Mouse (Mus musculus) 3T3-L1 (cell line): Measurements from ENCODE around the gene Glipr2.

Source experiments
- DNase-seq: peaks from one replicate; pipeline ENCODE4 v3.0.0-alpha.2; 2015; ENCODE audit warnings: low read depth, low spot score

Gene Glipr2

DNA sequence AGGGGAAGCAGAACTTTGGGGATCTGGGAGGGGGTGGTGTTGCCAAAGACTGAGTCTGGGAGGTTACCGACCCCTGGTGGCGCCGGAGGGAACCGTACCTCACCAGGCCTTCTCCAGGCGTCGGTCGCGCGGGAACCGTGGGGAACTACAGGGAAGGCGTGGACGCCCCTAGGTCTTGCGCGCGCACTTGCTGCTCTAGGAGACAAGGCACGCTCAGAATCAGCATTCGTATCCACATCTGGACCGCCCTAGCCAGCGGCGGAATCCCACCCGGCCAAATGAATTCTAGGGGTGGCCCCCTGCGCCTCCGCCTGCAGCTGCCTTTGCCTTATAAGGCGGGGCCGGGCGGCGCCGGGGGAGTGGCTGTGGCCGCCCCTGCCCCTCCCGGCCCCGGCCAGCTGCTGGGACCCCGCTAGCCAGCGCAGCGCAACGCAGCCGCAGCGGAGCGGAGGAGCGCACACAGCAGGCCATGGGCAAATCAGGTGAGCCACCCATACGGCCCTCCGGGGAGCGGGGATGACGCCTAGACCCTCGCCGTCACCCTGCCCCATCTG is at the start of gene Glipr2:
Glipr2 (plus strand) TSS at position 110 of the 554 bp plus-strand sequence.
- peak; percentile 96 for DNase-seq

DNA sequence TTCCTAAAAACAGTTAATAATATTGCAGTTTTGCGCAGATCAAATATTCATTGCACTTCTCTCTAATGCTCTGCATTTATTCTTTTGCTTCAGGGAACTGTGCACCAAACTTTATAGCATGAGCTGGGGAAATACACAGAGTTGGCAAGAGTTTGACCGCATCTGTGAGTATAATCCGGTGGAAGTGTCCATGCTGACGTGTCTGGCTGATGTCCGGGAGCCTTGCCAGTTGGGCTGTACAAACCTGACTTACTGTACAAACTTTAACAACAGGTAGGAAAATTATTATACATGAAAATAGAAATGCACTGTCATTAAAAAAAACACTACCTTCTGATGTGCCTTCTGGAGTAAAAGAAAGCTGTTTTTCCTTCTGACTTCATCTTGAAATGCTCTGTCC is 39.0 kb upstream of the Glipr2 start:
- DNase-seq = no peak

- no peak for DNase-seq
Measured at GRCm38 (mm10) chr4:43920602-43921001, 36.6 kb upstream of the Glipr2 start.

- DNase-seq = no peak
Measured at GRCm38 (mm10) chr4:43925125-43925524, 32.1 kb upstream of the Glipr2 start.

- DNase-seq = peak; percentile 93
Measured at GRCm38 (mm10) chr4:43925779-43926178, 31.4 kb upstream of the Glipr2 start.

DNA sequence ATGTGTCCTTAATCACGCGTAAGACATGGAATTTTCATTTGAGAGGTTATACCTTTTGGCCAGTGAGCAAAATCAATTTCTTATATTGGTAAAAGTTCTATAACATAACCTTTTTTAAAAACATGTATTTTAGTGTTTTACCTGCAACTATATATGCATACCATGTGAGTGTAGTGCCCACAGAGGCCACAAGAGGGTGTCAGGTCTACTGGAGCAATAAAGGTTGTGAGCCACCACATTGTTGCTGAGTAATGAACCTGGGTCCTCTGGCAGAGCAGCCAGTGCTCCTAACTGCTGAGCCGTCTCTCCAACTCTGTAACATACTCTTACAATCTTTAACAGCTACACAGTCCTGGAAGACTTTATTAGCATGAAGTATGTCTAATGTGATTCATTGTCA is 29.4 kb upstream of the Glipr2 start:
- DNase-seq = peak; percentile 38

DNA sequence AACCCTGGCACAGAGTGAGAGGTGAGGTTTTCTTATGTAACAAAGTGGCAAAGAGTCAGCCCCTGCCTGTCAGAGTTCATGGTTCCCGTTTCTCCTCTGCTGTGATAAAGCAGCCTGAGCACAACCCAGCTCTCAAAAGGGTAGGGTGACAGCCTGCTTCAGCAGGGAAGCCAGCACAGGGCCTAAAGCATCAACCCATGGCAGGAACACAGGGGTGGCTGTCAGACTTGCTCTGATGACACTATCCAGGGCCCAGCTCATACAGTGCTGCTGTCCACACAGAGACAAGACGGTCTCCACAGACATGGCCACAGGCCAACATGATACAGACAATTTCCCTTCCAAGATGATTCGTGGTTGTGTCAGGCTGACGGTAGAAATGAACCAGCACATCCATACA is 25.3 kb upstream of the Glipr2 start:
- DNase-seq = peak; percentile 66

DNA sequence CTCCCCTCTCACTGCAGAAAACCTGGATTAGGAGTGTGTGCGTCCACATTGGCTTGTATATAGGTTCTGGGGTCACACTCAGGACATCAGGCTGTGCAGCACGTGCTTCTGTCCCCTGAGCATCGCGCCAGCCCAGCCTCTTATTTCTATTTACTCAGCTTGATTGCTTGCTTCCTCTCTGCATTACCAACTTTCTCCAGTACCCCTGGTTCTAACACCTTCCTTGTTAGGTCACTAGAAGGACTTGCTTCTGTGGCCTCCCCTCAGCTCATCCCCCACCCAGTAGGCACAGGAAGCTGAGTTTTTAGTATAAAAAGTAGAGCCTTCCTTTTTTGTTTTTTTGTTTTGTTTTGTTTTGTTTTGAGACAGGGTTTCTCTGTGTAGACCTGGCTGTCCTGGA is 21.0 kb upstream of the Glipr2 start:
- DNase-seq = no peak

GRCm38 (mm10) chr4:43936749-43937674 is 20.2 kb upstream of the Glipr2 start:
- DNase-seq = no peak

- DNase-seq = no peak
Measured at GRCm38 (mm10) chr4:43941315-43941714, 15.9 kb upstream of the Glipr2 start.

DNA sequence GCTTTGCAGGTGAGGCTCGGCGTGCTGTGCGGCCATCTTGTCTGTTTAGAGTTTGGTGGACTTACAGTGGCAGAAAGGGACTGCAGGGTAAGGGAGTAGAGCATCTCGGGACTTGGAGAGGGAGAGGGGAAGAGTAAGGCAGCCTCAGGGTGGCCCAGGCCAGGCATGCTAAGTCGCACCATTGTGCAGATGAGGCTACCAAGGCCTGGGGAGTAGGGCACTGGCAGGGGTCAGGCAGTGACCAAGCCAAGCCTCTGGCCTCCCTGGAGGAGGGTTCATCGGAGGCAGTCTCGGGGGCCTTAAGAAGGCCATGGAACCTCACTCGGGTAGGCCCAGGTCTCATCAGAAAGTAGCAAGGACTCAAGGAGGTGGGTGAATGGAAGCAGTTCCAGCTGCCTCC is 14.8 kb upstream of the Glipr2 start:
- DNase-seq = no peak

DNA sequence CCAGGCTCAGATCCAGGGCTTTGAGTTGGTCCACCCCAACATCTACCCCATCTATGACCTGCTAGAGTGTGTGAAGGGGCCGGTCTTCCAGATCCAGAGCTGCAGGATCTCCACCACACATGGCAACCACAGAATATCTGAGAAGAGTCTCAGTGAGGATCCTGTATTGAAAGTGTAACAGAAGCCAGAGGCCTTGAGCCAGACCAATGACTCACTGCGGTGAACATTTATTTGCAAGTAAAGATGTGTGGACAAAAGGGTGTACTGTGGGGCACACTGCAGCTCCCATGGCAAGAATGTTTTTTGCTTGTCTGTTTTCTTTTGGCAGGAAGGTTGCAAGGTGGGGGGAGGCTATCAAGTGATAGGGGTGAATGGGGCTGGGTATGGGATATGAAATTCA is 9.6 kb upstream of the Glipr2 start:
- peak; percentile 64 for DNase-seq

- peak; percentile 78 for DNase-seq
Measured at GRCm38 (mm10) chr4:43957846-43958461, 753 bp downstream of the Glipr2 start.

DNA sequence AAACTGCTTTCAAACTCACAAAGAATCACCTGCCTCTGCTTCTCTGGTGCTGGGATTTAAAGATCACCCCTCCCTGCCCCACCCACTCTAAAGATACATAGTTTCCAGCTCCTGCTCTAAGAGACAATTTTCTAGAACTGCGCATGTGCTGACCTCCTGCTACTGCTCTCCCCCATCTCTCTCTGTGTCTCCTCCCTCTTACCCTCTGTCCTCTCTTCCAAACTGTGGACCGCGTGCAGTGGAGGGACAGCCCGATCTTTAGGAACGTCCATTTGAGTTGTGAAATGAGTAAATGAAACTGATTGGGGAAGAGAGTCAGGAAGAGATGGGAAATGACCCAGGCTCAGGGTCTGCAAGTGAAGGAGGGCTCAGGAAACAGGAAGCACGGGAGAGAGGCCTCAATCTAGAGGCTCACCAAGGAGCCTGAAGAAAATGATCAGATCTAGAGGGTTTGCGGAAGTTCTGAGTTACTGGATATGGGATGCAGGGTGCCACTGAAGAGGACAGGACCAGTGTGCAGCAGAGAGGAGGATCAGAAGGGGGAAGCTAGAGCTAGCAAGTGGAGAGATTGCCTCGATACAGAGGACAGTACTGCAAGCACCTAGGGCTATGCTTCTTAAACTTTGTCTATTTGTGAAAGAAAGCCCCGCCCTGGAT is 2.5 kb downstream of the Glipr2 start:
- no peak for DNase-seq

- DNase-seq = no peak
Measured at GRCm38 (mm10) chr4:43960207-43960606, 3.0 kb downstream of the Glipr2 start.

DNA sequence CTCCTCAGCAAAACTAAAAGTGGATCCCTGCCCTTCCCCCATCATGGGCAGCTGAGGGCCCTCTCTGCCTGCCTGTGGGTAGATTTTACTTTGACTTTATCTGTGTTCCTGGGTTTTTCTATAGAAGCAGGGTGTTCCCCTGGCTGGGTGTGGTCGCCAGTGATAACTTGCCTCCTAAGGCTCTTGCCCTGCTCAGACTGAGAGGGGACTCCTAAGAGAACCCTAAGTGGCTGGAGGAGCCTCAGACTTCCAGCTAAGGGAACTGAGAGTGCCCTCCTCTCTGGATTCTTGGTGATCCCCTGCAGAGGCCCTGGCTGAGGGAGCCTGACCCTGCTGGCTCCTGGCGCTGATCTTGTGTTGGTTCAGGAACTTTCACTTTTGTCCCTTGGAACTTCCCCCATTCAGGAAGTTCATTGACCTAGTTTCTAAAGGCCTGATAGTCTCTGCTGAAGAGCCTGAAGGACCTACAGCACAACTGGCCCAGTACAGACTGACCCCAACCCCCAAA is 7.2 kb downstream of the Glipr2 start:
- DNase-seq = no peak

DNA sequence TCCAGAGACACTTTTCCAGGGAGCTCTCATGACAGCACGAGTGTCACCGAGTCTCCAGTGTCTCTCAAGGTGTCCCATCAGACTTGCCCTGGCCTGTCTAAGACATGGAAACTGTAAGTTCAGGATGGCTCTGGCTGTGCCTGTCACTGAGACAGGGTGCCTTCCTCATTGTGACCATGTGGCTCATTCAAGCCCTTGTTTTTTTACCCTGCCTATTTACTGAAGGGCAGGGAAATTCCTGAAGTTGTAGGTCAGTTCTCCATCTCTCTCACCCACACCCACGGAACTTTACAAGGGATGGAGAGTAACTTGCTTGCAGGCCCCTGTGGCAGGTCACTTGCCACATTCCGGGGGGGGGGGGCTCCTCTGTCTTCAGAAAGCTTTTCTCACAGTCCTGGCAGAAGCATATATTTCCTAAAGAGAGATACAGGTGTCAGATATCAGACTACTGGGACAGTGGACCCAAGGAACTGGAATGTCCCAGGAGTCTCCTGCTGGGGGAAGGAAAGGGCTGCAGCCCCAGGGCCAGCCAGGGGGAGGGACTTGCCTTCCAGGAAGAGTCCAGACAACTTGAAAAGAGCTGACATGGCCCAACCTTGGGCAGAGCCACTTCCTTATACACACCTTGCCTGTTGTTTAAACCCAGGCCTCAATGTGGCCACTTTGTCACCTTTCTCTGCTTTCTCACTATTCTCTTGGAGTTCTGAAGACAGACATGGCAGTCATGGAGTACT is 7.9 kb downstream of the Glipr2 start:
- peak; percentile 71 for DNase-seq

- no peak for DNase-seq
Measured at GRCm38 (mm10) chr4:43965856-43966535, 8.8 kb downstream of the Glipr2 start.

- DNase-seq = peak; percentile 92
Measured at GRCm38 (mm10) chr4:43968650-43969049, 11.4 kb downstream of the Glipr2 start.

DNA sequence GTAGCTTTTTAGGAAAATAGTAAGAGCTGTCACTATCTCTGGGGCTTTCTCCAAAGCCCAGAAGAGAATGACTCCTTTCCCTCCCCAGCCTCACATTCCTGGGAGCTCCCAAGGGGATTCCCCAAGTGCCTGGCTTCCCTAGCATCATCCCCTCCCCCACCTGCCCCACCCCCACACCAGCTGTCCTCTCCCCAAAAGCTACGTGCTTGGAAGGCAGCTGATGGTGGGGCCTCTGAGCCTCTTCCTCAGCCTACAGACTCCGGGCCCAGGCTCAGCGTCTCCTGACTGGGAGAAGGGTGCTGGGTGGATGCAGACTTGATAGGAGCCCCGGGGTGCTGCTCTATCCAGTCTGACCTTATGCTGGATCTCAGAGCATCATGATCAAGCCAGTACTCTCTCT is 12.2 kb downstream of the Glipr2 start:
- peak; percentile 73 for DNase-seq
